Mouse (Mus musculus) embryonic fibroblast, embryonic 13.5 days (primary cell): ENCODE measurements around the gene Cacna2d3.

Experiments
- CTCF ChIP-seq: IDR thresholded peaks from 2 replicates; pipeline ENCODE4 v1.5.1; 2011; ENCODE audit warnings: mild to moderate bottlenecking, control low read depth, low read length, moderate library complexity, borderline replicate concordance; ENCODE audit not compliant: insufficient read depth
- POLR2A ChIP-seq: IDR thresholded peaks from 2 replicates; pipeline ENCODE4 v1.6.1; 2011; ENCODE audit warnings: low read depth, mild to moderate bottlenecking, control low read depth, low read length, moderate library complexity

- TF ChIP-seq CTCF (no peak), POLR2A (no peak)
Observed at GRCm38 (mm10) chr14:29382786-29383185, 338.9 kb downstream of the Cacna2d3 start.
